ENCODE assay signal across 11 mouse cellular contexts in genomic region chr6:72241133-72241842, GRCm38 (mm10). TPM values are rescaled to one million over a fixed set of nuclear protein-coding genes. Genes with fewer than 3 reads are reported as not detected.
DNase-seq lines count a peak whose midpoint lies in the region; ATAC-seq and TF ChIP-seq lines count a peak whose summit lies in the region.
"Had no signal": no experiment of that assay in that cellular context is flagged by ENCODE, and none has a peak within 500 bp of the region (broad histone marks: within the 10 kb centered on the region; RNA-seq: fewer than 3 reads in every experiment).

No protein-coding gene starts in this region.

- H3K4me2 ChIP-seq in CH12.LX (ENCODE audit: insufficient read depth, low read depth, poor library complexity, severe bottlenecking): peak overlapping the region; percentile 40
- H3K4me2 ChIP-seq in intestine, embryonic 16.5 days (ENCODE audit: low read depth, low read length): no peak overlapping the region
- H3K4me2 ChIP-seq: midbrain, embryonic 12.5 days had no signal

- intact Hi-C loops in gastrocnemius, adult 2 months (cut with DNase I): no loop called here
- intact Hi-C loops in gastrocnemius, postnatal 36 days (cut with DNase I): no loop called here

- no peak overlapping the region for H3K4me3 ChIP-seq in gastrocnemius, adult 2 months
- H3K4me3 ChIP-seq in CH12.LX (replicated peaks in 1 of 3; ENCODE audit: low read depth in 2 of 3, low read length in 2 of 3, poor library complexity in 1 of 3): no peak overlapping the region
- H3K4me3 ChIP-seq in intestine, embryonic 16.5 days (ENCODE audit: low read length): no peak overlapping the region
- H3K4me3 ChIP-seq: midbrain, embryonic 12.5 days had no signal

- no peak for ATAC-seq in intestine, embryonic 16.5 days

- no peaks in the 10 kb centered on the region for H3K9me3 ChIP-seq in CH12.LX (replicated peaks; ENCODE audit: low read length)
- no peaks in the 10 kb centered on the region for H3K9me3 ChIP-seq in intestine, embryonic 16.5 days (ENCODE audit: control insufficient read depth, low read length)
- H3K9me3 ChIP-seq: midbrain, embryonic 12.5 days had no signal

- H3K9ac ChIP-seq in CH12.LX (ENCODE audit: insufficient read depth, low read depth): no peak overlapping the region
- H3K9ac ChIP-seq in intestine, embryonic 16.5 days (ENCODE audit: low read depth, low read length): no peak overlapping the region
- H3K9ac ChIP-seq: midbrain, embryonic 12.5 days had no signal

- dilution Hi-C loops in CH12.LX (cut with MboI; ENCODE audit: extremely low pct_ligation_motif_present, extremely low pct_unique_long_range_greater_than_20kb, low sequenced_read_pairs): no loop called here

- no peak; the same call in 1 of the 2 replicates for TF ChIP-seq RAD21 in CH12.LX (IDR thresholded peaks at IDR 0.05; ENCODE audit: low read depth, low read length)

- H3K4me1 ChIP-seq in CH12.LX (ENCODE audit: control insufficient read depth in 1 of 2, insufficient read depth in 2 of 2): peaks cover 14 to 42% of the 10 kb centered on the region in 2 experiments
- H3K4me1 ChIP-seq in intestine, embryonic 16.5 days (ENCODE audit: control insufficient read depth, insufficient read depth, low read length): peaks cover 18% of the 10 kb centered on the region

- peak overlapping the region; percentile 94 for H3K27ac ChIP-seq in gastrocnemius, adult 2 months
- no peak overlapping the region for H3K27ac ChIP-seq in CH12.LX (ENCODE audit: insufficient read depth, low read depth)
- H3K27ac ChIP-seq in intestine, embryonic 16.5 days (ENCODE audit: low read length): peak overlapping the region; percentile 17; the same call in 1 of the 2 replicates
- H3K27ac ChIP-seq: midbrain, embryonic 12.5 days had no signal

- no peaks in the 10 kb centered on the region for H3K36me3 ChIP-seq in CH12.LX (replicated peaks in 1 of 2; ENCODE audit: control insufficient read depth in 1 of 2, insufficient read depth in 1 of 2, low read length in 1 of 2)
- H3K36me3 ChIP-seq in intestine, embryonic 16.5 days (ENCODE audit: control insufficient read depth, insufficient read depth, low read length): no peaks in the 10 kb centered on the region
- H3K36me3 ChIP-seq: midbrain, embryonic 12.5 days had no signal

- TF ChIP-seq CTCF in gastrocnemius, adult 2 months (IDR thresholded peaks at IDR 0.05): no peak
- TF ChIP-seq CTCF in CH12.LX (conservative IDR thresholded peaks at IDR 0.05 in 1 of 2, IDR thresholded peaks at IDR 0.05 in 1 of 2; ENCODE audit: low read depth in 2 of 2, low read length in 2 of 2): peak in 1 of 2 experiments; percentile 31; a peak in 1 of 4 replicates

- peaks cover 90% of the 10 kb centered on the region for H3K27me3 ChIP-seq in CH12.LX (replicated peaks)
- H3K27me3 ChIP-seq in intestine, embryonic 16.5 days (replicated peaks; ENCODE audit: control insufficient read depth, insufficient read depth, low read length): peaks cover 3% of the 10 kb centered on the region; the same call in 1 of the 2 replicates

- TF ChIP-seq EP300 in CH12.LX (IDR thresholded peaks at IDR 0.05; ENCODE audit: low read length): no peak

- H3K79me2 ChIP-seq in CH12.LX (replicated peaks; ENCODE audit: control insufficient read depth, extremely low read depth, insufficient read depth, poor library complexity, severe bottlenecking): no peaks in the 10 kb centered on the region

- no peak for TF ChIP-seq POLR2A in CH12.LX (IDR thresholded peaks at IDR 0.05; ENCODE audit: low read depth, low read length)

- in situ Hi-C loops in CH12.LX (cut with MboI; ENCODE audit: low pct_ligation_motif_present, low pct_unique_long_range_greater_than_20kb, low sequenced_read_pairs): no loop called here

- DNase-seq in gastrocnemius, adult 2 months: peak; percentile 48
- no peak for DNase-seq in gastrocnemius, postnatal 36 days
- DNase-seq in CH12.LX (ENCODE audit: extremely low read depth): no peak
- peak; percentile 65 to 69 for DNase-seq in heart, adult 9 months (ENCODE audit: low spot score in 2 of 2)
- no peak for DNase-seq in yolk sac, embryonic 10.5 days (ENCODE audit: low spot score)
- no peak for DNase-seq in layer of hippocampus, adult 9-11 months
- DNase-seq in urinary bladder, postnatal 4 days (ENCODE audit: low spot score in 2 of 2): no peak
- DNase-seq: B cell, adult 2 months; kidney, postnatal 14 days had no signal

- 26% methylated on average over 8 of the region's 8 CpGs for WGBS in intestine, embryonic 16.5 days

TF ChIP-seq in CH12.LX, 34 proteins besides CTCF, POLR2A, EP300 and RAD21:
- no peak for TF ChIP-seq TCF12 (IDR thresholded peaks at IDR 0.05; ENCODE audit: low read depth, low read length)
- 0 out of 2 replicates have a peak, but pooled peaks have one; percentile 13 for TF ChIP-seq IRF4 (IDR thresholded peaks at IDR 0.05; ENCODE audit: low read depth, low read length)

RNA-seq across cellular contexts. Expression of gene Atoh8, which starts 5.9 kb away (rescaled TPM):
- 1 to 10 TPM; 3.3 to 9.2 TPM for total RNA-seq in gastrocnemius, adult 2 months (2021)
- total RNA-seq in gastrocnemius, postnatal 36 days (2021): 1 to 10 TPM; 5.2 to 5.7 TPM
- total RNA-seq in CH12.LX (2012; rRNA removed) (4.7 and 5.0 TPM in 2 replicates), CH12.LX (2014; rRNA removed) (0.23 and 0.31 TPM in 2 replicates)
- 1.1 and 1.6 TPM in 2 replicates for polyA plus RNA-seq in CH12.LX (2012; ENCODE audit: insufficient read length, low read depth)
- polyA plus RNA-seq in intestine, embryonic 16.5 days (2015; fragmentation: Nextera tagmentation; extraction: Ambion mirVana): 9.3 and 9.6 TPM in 2 replicates

Comparison
In these comparisons a context has a peak if more than half of its experiments do, and no peak if none do; other contexts are left out.
1. DNase-seq: peak in gastrocnemius, adult 2 months (single experiment) and heart, adult 9 months (2 of 2); none in gastrocnemius, postnatal 36 days (0 of 2), CH12.LX (single experiment), yolk sac, embryonic 10.5 days (single experiment), layer of hippocampus, adult 9-11 months (single experiment) and urinary bladder, postnatal 4 days (0 of 2).